Mouse (Mus musculus) mouse embryonic stem cell (cell line): Measurements from ENCODE around the gene B3galt1.

ENCODE experiments used
- in situ Hi-C, 2 experiments: fragments of 300-500 bp; cut with MboI; formaldehyde crosslinking; loops; 1 replicate in 1 of 2; 3 replicates in 1 of 2; pipeline ENCODE4 v1.14.3; 2019 to 2020; ENCODE audit warnings: low sequenced_read_pairs in 2 of 2, low pct_unique_long_range_greater_than_20kb in 1 of 2, mixed read lengths in 1 of 2; ENCODE audit not compliant: unreplicated experiment in 1 of 2

Gene B3galt1

GRCm38 (mm10) chr2:68003091-68003490, 437.4 kb downstream of the B3galt1 start:
- in situ Hi-C loops, result no loop called here

DNA sequence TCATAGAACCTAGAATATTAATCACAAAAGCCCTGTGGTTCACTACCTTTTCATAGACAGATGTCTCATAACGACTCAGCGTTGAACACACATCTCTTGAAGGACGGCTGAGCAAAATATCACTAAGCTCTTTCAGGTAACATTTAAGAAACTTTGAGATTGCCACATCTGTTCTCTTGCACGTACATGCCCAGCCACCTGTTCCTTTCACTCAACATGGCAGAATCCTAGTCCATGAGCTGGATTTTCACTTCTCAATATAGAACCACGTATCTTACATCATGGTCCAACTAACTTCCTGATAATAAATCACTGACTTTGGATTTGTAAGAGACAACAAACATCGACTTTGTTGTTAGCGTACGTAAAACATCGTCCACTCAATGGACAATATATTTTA, 439.5 kb downstream of the B3galt1 start:
- in situ Hi-C loops, result no loop called here

- in situ Hi-C loops, result no loop called here
Observed at GRCm38 (mm10) chr2:68005711-68006110, 440.0 kb downstream of the B3galt1 start.

- in situ Hi-C loops, result no loop called here
Observed at GRCm38 (mm10) chr2:68011336-68011735, 445.7 kb downstream of the B3galt1 start.

GRCm38 (mm10) chr2:68020251-68020680, 454.6 kb downstream of the B3galt1 start:
- in situ Hi-C loops, result no loop called here

GRCm38 (mm10) chr2:68021541-68022152, 456.0 kb downstream of the B3galt1 start:
- in situ Hi-C loops, result no loop called here

DNA sequence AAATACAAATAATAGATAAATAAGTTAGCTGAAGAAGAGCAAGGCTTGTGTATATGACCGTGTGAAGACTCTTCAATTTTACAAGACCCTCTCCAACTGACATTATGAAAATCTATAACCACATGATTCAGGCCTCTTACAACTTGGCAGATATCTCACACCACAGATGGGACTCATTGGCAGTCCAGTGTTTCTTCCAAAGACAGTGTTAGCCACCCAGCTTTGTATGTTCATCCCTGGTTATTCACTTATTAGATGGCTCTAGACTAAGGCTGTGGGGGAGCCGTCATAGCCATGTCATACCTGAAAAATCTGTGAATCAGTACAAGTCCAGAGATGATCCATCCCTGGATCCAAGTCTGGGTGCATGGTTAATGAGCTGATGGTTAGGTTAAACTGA, 463.1 kb downstream of the B3galt1 start:
- in situ Hi-C loops, result no loop called here

- in situ Hi-C loops, result no loop called here
Observed at GRCm38 (mm10) chr2:68034711-68035110, 469.0 kb downstream of the B3galt1 start.

DNA sequence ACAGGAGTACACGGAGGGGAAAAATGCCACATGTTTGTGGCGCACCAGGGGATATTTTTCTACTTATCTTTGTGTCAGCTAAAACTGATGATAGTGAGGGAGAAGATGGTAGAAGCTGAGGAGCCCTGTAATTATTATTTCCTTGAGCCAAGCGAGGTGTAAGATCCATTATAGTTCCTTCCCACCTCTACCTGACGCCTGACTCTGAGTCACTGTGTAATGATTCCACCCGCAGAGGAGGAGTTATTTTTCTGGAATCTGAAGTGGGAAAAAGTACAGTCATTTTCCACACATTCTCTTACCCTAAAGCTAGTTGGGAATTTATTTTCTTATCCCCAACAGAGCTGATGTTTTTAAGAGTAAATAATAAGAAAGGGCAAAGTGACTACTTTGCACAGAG, 475.1 kb downstream of the B3galt1 start:
- in situ Hi-C loops, result no loop called here

DNA sequence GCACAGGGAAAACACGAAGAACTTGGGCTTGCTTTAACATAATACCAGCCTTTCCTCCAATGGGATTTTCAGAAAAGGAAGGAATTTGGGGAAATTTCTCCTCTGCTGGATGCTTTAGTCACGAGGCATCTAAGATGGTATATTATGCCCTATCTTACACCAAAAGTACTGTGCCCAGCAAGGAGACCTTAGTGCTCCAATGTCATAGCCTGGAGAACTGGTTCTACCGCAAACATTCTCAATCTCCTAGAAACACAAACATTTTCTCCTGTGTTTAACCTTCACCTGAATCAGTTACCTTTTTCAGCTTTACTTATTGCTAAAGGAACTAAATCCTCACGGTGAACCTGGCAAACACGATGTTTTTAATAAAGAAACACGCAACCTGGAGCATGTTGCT, 486.8 kb downstream of the B3galt1 start:
- in situ Hi-C loops, result no loop called here

GRCm38 (mm10) chr2:68053243-68053642, 487.6 kb downstream of the B3galt1 start:
- in situ Hi-C loops, result no loop called here

GRCm38 (mm10) chr2:68061341-68061740, 495.7 kb downstream of the B3galt1 start:
- in situ Hi-C loops, result no loop called here

GRCm38 (mm10) chr2:68079426-68080360, 514.0 kb downstream of the B3galt1 start:
- in situ Hi-C loops, result no loop called here

- in situ Hi-C loops, result no loop called here
Observed at GRCm38 (mm10) chr2:68080872-68081280, 515.2 kb downstream of the B3galt1 start.

- in situ Hi-C loops, result no loop called here
Observed at GRCm38 (mm10) chr2:68084483-68084882, 518.8 kb downstream of the B3galt1 start.

DNA sequence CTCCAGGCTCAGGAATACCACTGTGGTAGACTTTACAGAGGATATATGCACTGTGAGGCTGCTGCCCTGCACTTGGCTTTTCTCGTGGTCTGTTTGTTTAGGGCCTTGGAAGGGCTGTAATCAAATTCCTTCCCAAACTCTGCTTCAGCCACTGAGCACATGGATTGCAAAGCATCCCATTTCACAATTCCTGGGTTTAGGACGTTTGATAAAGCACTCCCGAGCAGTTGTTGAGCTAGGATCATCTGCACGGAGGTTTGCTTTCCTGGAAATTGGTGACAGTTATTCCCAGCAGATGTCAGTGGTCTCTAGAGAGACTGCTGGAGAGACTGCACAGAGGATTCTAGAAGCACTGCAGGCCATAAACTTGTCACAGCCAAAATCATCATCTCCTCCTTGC, 520.4 kb downstream of the B3galt1 start:
- in situ Hi-C loops, result no loop called here

GRCm38 (mm10) chr2:68091559-68091958, 525.9 kb downstream of the B3galt1 start:
- in situ Hi-C loops, result no loop called here

DNA sequence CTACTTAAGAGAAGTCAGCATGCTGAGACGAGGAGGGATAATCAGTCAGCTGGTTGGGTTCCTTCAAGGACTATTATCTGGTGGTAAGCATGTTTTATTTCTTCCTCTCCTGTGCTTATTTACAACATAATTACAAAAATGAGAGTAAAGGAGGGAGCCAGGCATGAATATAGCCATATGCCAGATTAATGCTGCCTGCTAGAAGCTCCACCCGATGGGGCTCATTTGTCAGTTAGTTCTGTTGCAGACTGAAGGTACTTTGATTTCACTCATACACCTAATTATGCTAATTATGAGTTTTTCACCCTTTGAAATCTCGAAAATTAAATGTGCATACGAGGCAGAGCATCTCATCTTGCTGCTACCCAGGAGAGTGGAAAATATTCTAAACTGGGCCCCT, 539.0 kb downstream of the B3galt1 start:
- in situ Hi-C loops, result loop anchor here in 1 of 2 experiments (25.0 kb wide), 1 partner anchor 233 kb away; no protein-coding TSS in a partner anchor

DNA sequence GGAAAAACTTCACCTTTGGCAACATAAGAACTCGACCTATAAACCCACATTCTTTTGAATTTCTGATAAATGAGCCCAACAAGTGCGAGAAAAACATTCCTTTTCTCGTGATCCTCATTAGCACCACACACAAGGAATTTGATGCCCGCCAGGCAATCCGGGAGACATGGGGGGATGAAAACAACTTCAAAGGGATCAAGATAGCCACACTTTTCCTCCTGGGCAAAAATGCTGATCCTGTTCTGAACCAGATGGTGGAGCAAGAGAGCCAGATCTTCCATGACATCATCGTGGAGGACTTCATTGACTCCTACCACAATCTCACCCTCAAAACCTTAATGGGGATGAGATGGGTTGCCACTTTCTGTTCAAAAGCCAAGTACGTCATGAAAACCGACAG, 552.4 kb downstream of the B3galt1 start:
- in situ Hi-C loops, result loop anchor here in 1 of 2 experiments (25.0 kb wide), 1 partner anchor 219 kb away; no protein-coding TSS in a partner anchor
